Mouse (Mus musculus): ENCODE data around the gene Nans.

- TF ChIP-seq CTCF (IDR thresholded peaks at IDR 0.05), result no peak
- TF ChIP-seq EP300 (IDR thresholded peaks at IDR 0.05), result no peak
Observed at GRCm38 (mm10) chr4:46445237-46445945, 43.7 kb upstream of the Nans start.

Data from lung, postnatal 0 days (tissue).